Mouse (Mus musculus) adrenal gland, postnatal 4 days (tissue): ENCODE measurements at regions not wholly inside any gene's neighbourhood (a gene's known extent, or its start where the extent isn't known, plus 50 kb on each side); places are given as distances from the start of the nearest gene placed in this dataset.

ENCODE experiments used
- DNase-seq, 2 experiments: peaks; one replicate each; pipeline ENCODE4 v3.0.0; 2021 to 2022; ENCODE audit warnings: low spot score in 2 of 2, mixed read lengths in 2 of 2

- DNase-seq = no peak
Measured at GRCm38 (mm10) chr8:92427801-92428200, 70.4 kb downstream of the Irx5 start.

- DNase-seq = no peak
Measured at GRCm38 (mm10) chr8:92437075-92437663, 79.7 kb downstream of the Irx5 start.

GRCm38 (mm10) chr8:92438294-92438693 lies 80.9 kb downstream of the Irx5 start:
- DNase-seq = no peak

- DNase-seq = no peak
Measured at GRCm38 (mm10) chr8:92439713-92440436, 82.5 kb downstream of the Irx5 start.

- DNase-seq = no peak
Measured at GRCm38 (mm10) chr8:92442086-92442485, 84.7 kb downstream of the Irx5 start.

- no peak for DNase-seq
Measured at GRCm38 (mm10) chr8:92459291-92459690, 101.9 kb downstream of the Irx5 start.

- DNase-seq = no peak
Measured at GRCm38 (mm10) chr8:92460129-92460953, 102.9 kb downstream of the Irx5 start.

- DNase-seq = no peak
Measured at GRCm38 (mm10) chr8:92469141-92470000, 111.9 kb downstream of the Irx5 start.

GRCm38 (mm10) chr8:92472257-92472656 lies 114.8 kb downstream of the Irx5 start:
- no peak for DNase-seq

GRCm38 (mm10) chr8:92472817-92473216 lies 115.4 kb downstream of the Irx5 start:
- no peak for DNase-seq

- DNase-seq = no peak
Measured at GRCm38 (mm10) chr8:92482393-92482792, 125.0 kb downstream of the Irx5 start.

- no peak for DNase-seq
Measured at GRCm38 (mm10) chr8:92483055-92483765, 125.8 kb downstream of the Irx5 start.

GRCm38 (mm10) chr8:92488526-92489159 lies 131.2 kb downstream of the Irx5 start:
- DNase-seq = no peak

GRCm38 (mm10) chr8:92491533-92491932 lies 134.1 kb downstream of the Irx5 start:
- DNase-seq = no peak

GRCm38 (mm10) chr8:92493403-92493802 lies 136.0 kb downstream of the Irx5 start:
- peak in 1 of 2 experiments; percentile 5 for DNase-seq

- no peak for DNase-seq
Measured at GRCm38 (mm10) chr8:92505552-92506281, 148.3 kb downstream of the Irx5 start.

GRCm38 (mm10) chr8:92506436-92506835 lies 149.0 kb downstream of the Irx5 start:
- no peak for DNase-seq

GRCm38 (mm10) chr8:92506906-92507305 lies 149.5 kb downstream of the Irx5 start:
- no peak for DNase-seq

GRCm38 (mm10) chr8:92515385-92515784 lies 158.0 kb downstream of the Irx5 start:
- no peak for DNase-seq
